ENCODE assay signal across 8 mouse cellular contexts in the genomic region with DNA sequence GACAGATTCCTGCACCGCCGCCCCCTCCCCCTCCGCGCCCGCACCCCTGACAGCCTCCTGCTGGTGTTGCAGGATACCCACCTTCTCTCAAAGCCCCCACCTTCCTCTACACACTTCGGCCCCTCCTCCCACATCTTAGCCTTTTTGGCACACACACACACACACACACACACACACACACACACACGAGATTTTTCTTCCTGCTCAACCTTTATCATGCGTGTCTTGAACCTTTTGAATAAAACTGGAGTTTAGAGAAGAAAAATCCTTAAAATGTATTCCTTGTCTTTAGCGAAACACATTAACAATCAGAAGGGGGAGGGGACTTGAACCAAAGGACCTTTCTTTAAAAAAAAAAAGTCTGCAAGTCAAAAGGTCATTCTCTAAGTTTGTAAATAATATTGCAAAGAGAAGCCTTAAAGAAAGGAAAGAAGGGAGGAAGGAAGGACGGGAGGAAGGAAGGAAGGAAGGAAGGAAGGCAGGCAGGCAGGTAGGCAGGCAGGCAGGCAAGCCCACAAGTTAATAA.
DNase-seq lines count a peak whose midpoint lies in the region; ATAC-seq lines count a peak whose summit lies in the region.

No protein-coding gene starts in this region.

- ATAC-seq in kidney, embryonic 16.5 days (ENCODE audit: low FRiP score, low TSS enrichment), result no peak
- ATAC-seq in hindbrain, embryonic 13.5 days (ENCODE audit: low FRiP score), result no peak
- no peak for ATAC-seq in midbrain, embryonic 15.5 days (replicated peaks)

- intact Hi-C loops in left cerebral cortex, postnatal 36 days (cut with DNase I), result no loop called here

- H3K9me3 ChIP-seq in kidney, embryonic 16.5 days (ENCODE audit: low read length), result no peaks in the 10 kb centered on the region
- no peaks in the 10 kb centered on the region for H3K9me3 ChIP-seq in hindbrain, embryonic 13.5 days
- no peaks in the 10 kb centered on the region for H3K9me3 ChIP-seq in midbrain, embryonic 15.5 days

- WGBS in kidney, embryonic 16.5 days, result 2% methylated on average over 10 of the region's 10 CpGs
- WGBS in hindbrain, embryonic 13.5 days, result 0% methylated on average over 9 of the region's 10 CpGs
- under 1% methylated on average over 10 of the region's 10 CpGs for WGBS in midbrain, embryonic 15.5 days

- no peaks in the 10 kb centered on the region for H3K36me3 ChIP-seq in kidney, embryonic 16.5 days (ENCODE audit: insufficient read depth, low read length)
- H3K36me3 ChIP-seq in hindbrain, embryonic 13.5 days, result 0 out of 2 replicates have a peak, but pooled peaks cover 2% of the 10 kb centered on the region
- H3K36me3 ChIP-seq in midbrain, embryonic 15.5 days (replicated peaks), result no peaks in the 10 kb centered on the region

- peaks cover 66% of the 10 kb centered on the region for H3K27me3 ChIP-seq in kidney, embryonic 16.5 days (ENCODE audit: insufficient read depth, low read length)
- no peaks in the 10 kb centered on the region for H3K27me3 ChIP-seq in hindbrain, embryonic 13.5 days
- H3K27me3 ChIP-seq in midbrain, embryonic 15.5 days (replicated peaks), result no peaks in the 10 kb centered on the region

- peak overlapping the region; percentile 81 for H3K4me2 ChIP-seq in kidney, embryonic 16.5 days (replicated peaks; ENCODE audit: low read depth, low read length)
- peak overlapping the region; percentile 72 for H3K4me2 ChIP-seq in hindbrain, embryonic 13.5 days
- peak overlapping the region; percentile 62 for H3K4me2 ChIP-seq in midbrain, embryonic 15.5 days

- peak overlapping the region; percentile 77 for H3K9ac ChIP-seq in kidney, embryonic 16.5 days (replicated peaks; ENCODE audit: low read length)
- H3K9ac ChIP-seq in hindbrain, embryonic 13.5 days, result peak overlapping the region; percentile 100
- H3K9ac ChIP-seq in midbrain, embryonic 15.5 days, result peak overlapping the region; percentile 96

- H3K4me1 ChIP-seq in kidney, embryonic 16.5 days (ENCODE audit: insufficient read depth, low read length), result peaks cover 3% of the 10 kb centered on the region; the same call in 1 of the 2 replicates
- no peaks in the 10 kb centered on the region; the same call in 1 of the 2 replicates for H3K4me1 ChIP-seq in brown adipose tissue, adult 24 weeks (ENCODE audit: control insufficient read depth, insufficient read depth, insufficient read length, low read length)
- H3K4me1 ChIP-seq in hindbrain, embryonic 13.5 days (replicated peaks), result no peaks in the 10 kb centered on the region
- H3K4me1 ChIP-seq in midbrain, embryonic 15.5 days, result no peaks in the 10 kb centered on the region

- peak overlapping the region; percentile 57 for H3K4me3 ChIP-seq in kidney, embryonic 16.5 days (ENCODE audit: low read length)
- peak overlapping the region; percentile 57; the same call in 1 of the 2 replicates for H3K4me3 ChIP-seq in brown adipose tissue, adult 24 weeks (ENCODE audit: insufficient read depth, low read depth, low read length)
- peak overlapping the region; percentile 79 for H3K4me3 ChIP-seq in hindbrain, embryonic 13.5 days
- H3K4me3 ChIP-seq in midbrain, embryonic 15.5 days, result peak overlapping the region; percentile 50

- no peak for DNase-seq in kidney, postnatal 14 days
- no peak for DNase-seq in left cerebral cortex, postnatal 36 days (ENCODE audit: low spot score in 2 of 2)
- DNase-seq in ovary, postnatal 10 days (ENCODE audit: low spot score), result no peak
- DNase-seq in right cerebral cortex, postnatal 14 days, result no peak

- peak overlapping the region; percentile 89 for H3K27ac ChIP-seq in kidney, embryonic 16.5 days (ENCODE audit: low read length)
- H3K27ac ChIP-seq in brown adipose tissue, adult 24 weeks (replicated peaks; ENCODE audit: low read depth, low read length), result no peak overlapping the region
- peak overlapping the region; percentile 100 for H3K27ac ChIP-seq in hindbrain, embryonic 13.5 days
- peak overlapping the region; percentile 98 for H3K27ac ChIP-seq in midbrain, embryonic 15.5 days
